Mouse (Mus musculus): ENCODE measurements around the gene Bglap3. TPM values are rescaled to one million over a fixed set of nuclear protein-coding genes. Genes with fewer than 3 reads are reported as not detected.
A peak's percentile ranks its signal among the peaks of the same experiment; 100 is the strongest.
"Not testable (repeated sequence)": the region's sequence is repeated elsewhere in the genome, so short reads cannot be mapped to it uniquely, and the experiment has no call there.

The Bglap3 gene
- total RNA-seq, 4 experiments from 2014 or later: not detected

DNA sequence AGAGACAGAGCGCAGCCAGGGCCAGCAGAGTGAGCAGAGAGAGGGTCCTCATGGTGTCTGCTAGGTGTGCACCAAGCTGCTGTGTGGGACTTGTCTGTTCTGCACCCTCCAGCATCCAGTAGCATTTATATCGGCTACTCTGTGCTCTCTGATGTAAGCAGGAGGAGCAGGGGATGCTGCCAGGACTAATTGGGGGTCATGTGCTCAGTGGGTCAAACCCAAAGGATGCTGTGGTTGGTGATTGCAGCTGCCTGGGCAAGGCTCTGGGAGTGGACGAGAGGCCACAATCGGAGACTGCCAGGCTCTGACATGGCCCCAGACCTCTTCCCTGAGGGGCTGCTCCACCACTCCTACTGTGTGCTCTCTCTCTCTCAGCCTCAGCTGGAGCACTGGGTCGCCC is 6.1 kb upstream of the Bglap3 start, which contains the start of gene Bglap2:
Bglap2 (minus strand) TSS at position 101 of the 400 bp plus-strand sequence.
- not testable (repeated sequence) for DNase-seq (ENCODE audit: low spot score in 2 of 2)

GRCm38 (mm10) chr3:88376644-88377043 is 4.1 kb upstream of the Bglap3 start:
- DNase-seq (ENCODE audit: low spot score in 2 of 2): not testable (repeated sequence)

GRCm38 (mm10) chr3:88375750-88376626 is 3.4 kb upstream of the Bglap3 start:
- DNase-seq (ENCODE audit: low spot score in 2 of 2): not testable (repeated sequence)

DNA sequence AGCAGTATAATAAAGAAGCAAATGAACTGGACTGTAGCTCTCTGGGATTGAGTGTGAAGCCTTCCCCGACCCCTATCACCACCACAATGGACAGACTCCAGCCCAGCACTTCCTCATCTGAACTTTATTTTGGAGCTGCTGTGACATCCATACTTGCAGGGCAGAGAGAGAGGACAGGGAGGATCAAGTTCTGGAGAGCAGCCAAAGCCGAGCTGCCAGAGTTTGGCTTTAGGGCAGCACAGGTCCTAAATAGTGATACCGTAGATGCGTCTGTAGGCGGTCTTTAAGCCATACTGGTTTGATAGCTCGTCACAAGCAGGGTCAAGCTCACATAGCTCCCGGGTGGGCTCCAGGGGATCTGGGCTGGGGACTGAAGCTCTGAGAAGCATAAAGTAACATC is 4.0 kb downstream of the Bglap3 start:
- peak; percentile 45 to 68 for DNase-seq (ENCODE audit: low spot score in 2 of 2)

DNA sequence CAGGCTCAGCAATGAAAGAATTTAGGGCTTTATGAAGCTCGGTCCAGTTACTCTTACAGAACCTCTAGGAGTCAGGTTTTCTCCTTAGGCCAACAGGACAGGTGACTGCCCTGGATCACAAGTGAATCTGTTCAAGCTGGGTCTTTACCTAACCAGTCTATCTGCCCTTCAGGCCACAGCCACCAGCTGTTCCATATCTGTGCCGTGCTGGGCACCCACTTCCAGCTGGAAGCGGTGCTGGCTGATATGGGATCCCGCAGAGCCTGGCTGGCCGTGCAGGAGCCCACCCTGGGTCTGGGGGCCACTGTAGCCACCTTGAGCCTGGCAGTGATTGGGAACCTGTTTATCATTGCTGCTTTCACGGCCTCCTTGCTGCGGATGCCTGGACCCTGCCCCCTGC is 5.0 kb downstream of the Bglap3 start:
- DNase-seq (ENCODE audit: low spot score in 2 of 2): not testable (repeated sequence)

DNA sequence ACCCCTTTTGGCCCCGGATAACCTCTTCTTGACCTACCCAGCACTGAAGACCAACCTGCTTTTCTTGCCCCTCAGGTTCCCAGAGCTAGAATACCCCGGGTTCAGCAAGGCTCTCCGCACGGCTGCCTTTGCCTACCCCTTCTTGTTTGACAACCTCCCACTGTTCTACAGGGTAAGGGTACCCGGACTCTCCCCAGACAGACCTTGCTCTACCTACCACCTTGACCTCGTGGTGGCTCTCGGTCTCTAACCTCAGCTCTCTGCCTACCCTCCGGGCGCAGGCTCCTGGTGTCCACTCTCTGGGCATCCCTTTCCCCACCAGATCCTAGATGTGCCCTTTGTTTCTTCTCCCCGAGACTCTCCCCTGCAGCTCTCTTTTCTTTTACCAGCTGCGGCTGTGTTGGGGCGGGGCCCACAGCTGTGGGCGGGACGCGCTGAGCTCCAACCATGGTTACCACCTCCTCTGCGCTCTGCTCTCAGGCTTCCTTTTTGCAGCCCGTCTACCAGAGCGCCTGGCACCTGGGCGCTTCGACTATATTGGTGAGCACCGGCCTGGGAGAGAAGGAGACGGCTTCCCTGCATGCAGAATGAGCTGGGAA is 5.6 kb downstream of the Bglap3 start:
- not testable (repeated sequence) for DNase-seq (ENCODE audit: low spot score in 2 of 2)

DNA sequence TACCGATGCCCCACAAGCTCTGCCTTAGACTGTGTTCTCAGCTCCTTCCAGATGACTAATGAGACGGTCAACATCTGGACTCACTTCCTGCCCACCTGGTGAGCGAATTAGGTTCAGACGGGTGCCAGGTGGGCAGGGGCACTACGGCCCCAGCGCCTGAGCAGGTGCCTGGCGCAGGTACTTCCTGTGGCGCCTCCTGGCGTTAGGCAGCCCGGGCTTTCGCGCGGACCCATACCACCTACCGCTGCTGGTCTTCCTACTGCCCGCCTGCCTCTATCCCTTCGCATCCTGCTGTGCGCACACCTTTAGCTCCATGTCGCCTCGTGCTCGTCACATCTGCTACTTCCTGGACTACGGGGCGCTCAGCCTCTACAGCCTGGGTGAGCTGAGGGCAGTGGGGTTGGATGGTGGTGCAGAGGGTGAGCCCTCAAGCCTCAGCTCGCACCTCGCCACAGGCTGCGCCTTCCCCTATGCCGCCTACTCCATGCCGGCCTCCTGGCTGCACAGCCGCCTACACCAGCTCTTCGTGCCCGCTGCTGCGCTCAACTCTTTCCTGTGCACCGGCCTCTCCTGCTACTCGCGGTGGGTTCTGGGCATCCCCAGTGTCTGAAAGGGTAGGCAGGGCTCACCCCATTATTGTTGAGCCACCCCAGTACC is 6.7 kb downstream of the Bglap3 start:
- no peak for DNase-seq (ENCODE audit: low spot score in 2 of 2)

DNA sequence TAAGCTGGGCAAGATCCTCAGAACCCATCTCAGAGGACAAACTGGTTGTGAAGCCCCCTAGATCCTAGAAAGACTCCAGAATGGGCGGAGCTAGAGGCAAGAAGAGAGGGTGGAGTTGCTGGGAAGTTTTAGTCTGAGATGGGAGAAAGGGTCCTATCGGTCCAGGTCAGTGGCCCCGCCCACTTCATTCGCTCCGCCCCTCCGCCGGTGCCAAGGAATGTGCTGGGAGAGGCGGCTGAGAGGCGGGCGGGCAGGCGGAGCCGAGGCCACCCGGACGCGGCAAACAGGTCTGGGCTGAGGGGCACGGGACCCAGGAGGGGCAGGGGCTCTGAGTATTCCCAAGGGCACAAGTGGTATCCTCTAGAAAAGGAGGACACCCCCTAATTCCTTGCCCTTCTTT is 8.2 kb downstream of the Bglap3 start, which contains the start of gene Paqr6:
Paqr6 (plus strand) TSS at position 248 of the 400 bp plus-strand sequence.
- DNase-seq (ENCODE audit: low spot score in 2 of 2): peak; percentile 53 to 66

GRCm38 (mm10) chr3:88363700-88364099 is 8.8 kb downstream of the Bglap3 start:
- no peak for DNase-seq (ENCODE audit: low spot score in 2 of 2)

GRCm38 (mm10) chr3:88361612-88362313 is 10.8 kb downstream of the Bglap3 start:
- no peak for DNase-seq (ENCODE audit: low spot score in 2 of 2)

DNA sequence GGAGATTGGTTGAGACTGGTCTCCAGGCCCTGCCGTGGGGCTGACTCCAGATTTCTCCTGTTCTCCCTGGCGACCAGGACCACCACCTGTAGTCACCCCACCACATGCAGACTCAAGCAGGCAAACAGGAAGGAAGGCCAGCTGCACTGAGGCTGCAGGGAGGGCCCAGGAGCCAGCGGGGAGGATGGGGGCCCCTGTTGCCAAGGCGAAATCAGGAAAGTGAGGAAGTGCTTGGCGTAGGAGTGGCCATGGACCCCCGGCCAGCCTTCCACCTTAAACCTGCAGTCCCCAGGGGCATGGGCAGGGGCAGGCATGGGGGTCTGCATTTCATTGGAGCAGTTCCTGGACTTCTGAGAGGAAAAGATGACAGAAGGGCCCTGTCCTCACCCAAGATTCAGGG is 11.4 kb downstream of the Bglap3 start:
- no peak for DNase-seq (ENCODE audit: low spot score in 2 of 2)

DNA sequence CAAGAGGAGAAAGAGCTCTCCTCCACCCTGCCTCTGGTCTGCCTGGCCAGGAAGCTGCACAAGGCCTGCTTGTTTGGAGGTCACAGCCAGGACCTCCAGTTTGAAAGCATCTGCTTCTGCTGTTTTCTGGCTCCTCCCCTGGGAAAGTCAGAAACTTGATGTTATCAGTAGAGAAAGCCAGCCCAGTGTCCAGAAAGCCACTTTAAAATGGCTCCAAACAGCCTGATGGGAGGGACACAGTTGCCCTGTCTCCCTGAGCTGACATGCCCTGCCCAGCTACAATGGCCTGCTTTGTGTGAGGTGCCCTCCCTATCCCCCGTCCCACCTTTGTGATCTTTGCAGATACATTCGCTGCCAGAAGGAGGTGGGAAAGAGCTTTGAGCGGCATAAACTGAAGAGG is 12.6 kb downstream of the Bglap3 start:
- DNase-seq (ENCODE audit: low spot score in 2 of 2): no peak

DNA sequence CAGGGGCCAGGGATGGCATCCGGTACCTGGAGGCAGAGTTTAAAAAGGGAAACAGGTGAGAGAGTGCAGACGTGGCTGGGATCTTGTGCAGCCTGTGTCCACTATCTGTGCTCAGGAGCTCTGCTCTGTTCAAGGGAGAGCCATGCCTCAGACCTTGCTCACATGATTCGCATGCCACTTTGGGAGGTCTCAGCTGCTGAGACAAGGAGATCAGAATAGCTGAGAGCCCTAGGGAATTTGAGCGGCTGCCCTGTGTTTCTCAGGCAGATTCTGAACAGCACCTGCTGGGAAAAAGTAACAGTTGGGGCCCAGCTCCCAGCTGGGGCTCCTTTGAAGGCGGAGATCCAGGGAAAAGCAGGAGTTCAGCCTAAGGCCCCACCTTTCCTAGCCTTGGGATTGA is 13.0 kb downstream of the Bglap3 start:
- DNase-seq (ENCODE audit: low spot score in 2 of 2): no peak

GRCm38 (mm10) chr3:88354396-88355165 is 18.0 kb downstream of the Bglap3 start:
- DNase-seq (ENCODE audit: low spot score in 2 of 2): no peak

DNA sequence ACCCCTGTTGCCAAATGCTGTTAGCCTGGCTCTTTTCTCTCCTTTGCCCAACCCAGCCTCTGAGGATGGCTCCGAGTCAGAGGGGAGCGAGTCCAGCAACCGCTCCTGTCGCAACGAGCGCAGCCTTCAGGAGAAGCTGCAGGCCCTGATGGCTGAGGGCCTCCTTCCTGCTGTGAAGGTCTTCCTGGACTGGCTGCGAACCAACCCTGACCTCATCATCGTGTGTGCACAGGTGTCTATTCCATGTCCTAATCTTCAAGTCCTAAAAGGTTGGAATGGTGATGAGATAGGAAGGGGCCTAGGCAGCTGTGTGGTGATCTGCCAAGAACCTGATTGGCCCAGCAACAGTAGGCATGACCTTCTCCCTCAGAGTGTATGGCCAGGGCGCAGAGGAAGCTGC is 19.6 kb downstream of the Bglap3 start:
- DNase-seq (ENCODE audit: low spot score in 2 of 2): no peak

GRCm38 (mm10) chr3:88350732-88351131 is 21.8 kb downstream of the Bglap3 start:
- DNase-seq (ENCODE audit: low spot score in 2 of 2): no peak

GRCm38 (mm10) chr3:88339006-88339405 is 33.5 kb downstream of the Bglap3 start:
- peak in 1 of 2 experiments; percentile 33 for DNase-seq (ENCODE audit: low spot score in 2 of 2)

- DNase-seq (ENCODE audit: low spot score in 2 of 2): no peak
These were observed 34.2 kb downstream of the Bglap3 start for GRCm38 (mm10) chr3:88338316-88338715.

- no peak for DNase-seq (ENCODE audit: low spot score in 2 of 2)
These were observed 35.0 kb downstream of the Bglap3 start for GRCm38 (mm10) chr3:88337367-88338020.
